Mouse (Mus musculus): Measurements from ENCODE around the gene Slc29a3.

GRCm38 (mm10) chr10:60678926-60679325 lies 73.7 kb downstream of the Slc29a3 start:
- TF ChIP-seq CTCF (IDR thresholded peaks at IDR 0.05; ENCODE audit: control insufficient read depth, insufficient read depth, insufficient read length): no peak
- TF ChIP-seq CEBPB (IDR thresholded peaks at IDR 0.05; ENCODE audit: low read depth): no peak
- TF ChIP-seq MYOD1 (IDR thresholded peaks at IDR 0.05; ENCODE audit: control insufficient read depth, insufficient read length, low read depth): no peak
- no peak for TF ChIP-seq USF1 (IDR thresholded peaks at IDR 0.05; ENCODE audit: low read depth)

All from C2C12 (cell line).